Mouse (Mus musculus): ENCODE results near the gene Gm20388.

Gene Gm20388

DNA sequence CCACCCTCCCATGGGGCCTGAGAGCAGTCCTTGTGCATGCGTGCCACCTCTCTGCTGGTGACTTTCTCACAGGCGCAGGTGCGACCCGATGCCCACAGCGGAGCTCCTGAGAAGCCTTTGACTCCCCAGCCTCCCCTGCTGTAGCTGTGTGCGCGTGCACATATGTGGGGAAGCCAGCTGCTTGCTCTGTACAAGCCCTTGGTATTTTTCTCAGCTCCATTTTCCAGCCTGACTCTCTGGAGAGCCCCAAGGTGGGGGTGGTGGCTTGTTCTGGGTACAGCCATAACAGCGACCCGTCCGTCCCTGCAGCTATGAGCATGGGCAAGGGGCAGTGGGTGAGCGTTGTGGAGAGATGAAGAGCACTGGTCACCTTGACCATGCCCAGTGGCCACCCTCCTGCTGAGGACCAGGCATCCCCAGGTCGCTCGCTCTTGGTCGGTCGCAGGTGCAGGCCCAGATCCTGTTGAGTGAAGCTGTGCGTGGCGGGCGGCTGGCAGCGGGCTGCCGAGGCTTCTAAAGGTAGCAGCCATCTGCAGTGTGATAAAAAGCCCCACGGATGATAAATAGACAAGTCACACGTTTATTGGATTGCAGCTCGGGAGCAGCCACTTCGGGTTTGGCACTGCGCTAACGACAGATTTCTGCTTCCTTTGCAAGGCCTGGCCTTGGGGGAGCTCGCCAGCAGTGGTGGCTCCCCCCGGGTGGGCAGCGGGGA lies 502.4 kb downstream of the Gm20388 start:
- peak in 1 of 2 experiments; percentile 43 for DNase-seq (ENCODE audit: low spot score in 2 of 2)

GRCm38 (mm10) chr8:120413626-120413988 lies 503.0 kb downstream of the Gm20388 start:
- no peak for DNase-seq (ENCODE audit: low spot score in 2 of 2)

GRCm38 (mm10) chr8:120414216-120414615 lies 503.6 kb downstream of the Gm20388 start:
- no peak for DNase-seq (ENCODE audit: low spot score in 2 of 2)

- no peak for DNase-seq (ENCODE audit: low spot score in 2 of 2)
Observed at GRCm38 (mm10) chr8:120415474-120415873, 504.8 kb downstream of the Gm20388 start.

DNA sequence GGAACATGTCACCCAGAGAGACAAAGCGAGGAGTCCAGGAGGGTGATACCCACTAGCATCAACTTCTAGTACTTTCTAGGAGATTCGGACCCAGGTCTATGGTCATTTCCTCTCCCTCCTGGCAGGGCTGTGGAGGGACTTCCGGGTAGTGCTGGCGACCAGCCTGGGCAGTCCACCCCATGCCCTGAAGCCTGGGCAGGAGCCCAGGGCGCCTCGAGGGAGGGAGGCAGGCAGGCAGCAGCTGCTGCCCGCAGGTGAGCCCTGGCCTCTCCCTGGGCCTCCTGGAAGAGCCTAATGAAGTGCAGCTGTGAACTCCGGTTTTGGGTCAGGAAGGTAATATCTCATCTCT lies 505.5 kb downstream of the Gm20388 start:
- no peak for DNase-seq (ENCODE audit: low spot score in 2 of 2)

GRCm38 (mm10) chr8:120416522-120417394 lies 506.1 kb downstream of the Gm20388 start:
- DNase-seq (ENCODE audit: low spot score in 2 of 2): peak in 1 of 2 experiments; percentile 47

GRCm38 (mm10) chr8:120418188-120418587 lies 507.5 kb downstream of the Gm20388 start:
- DNase-seq (ENCODE audit: low spot score in 2 of 2): no peak

DNA sequence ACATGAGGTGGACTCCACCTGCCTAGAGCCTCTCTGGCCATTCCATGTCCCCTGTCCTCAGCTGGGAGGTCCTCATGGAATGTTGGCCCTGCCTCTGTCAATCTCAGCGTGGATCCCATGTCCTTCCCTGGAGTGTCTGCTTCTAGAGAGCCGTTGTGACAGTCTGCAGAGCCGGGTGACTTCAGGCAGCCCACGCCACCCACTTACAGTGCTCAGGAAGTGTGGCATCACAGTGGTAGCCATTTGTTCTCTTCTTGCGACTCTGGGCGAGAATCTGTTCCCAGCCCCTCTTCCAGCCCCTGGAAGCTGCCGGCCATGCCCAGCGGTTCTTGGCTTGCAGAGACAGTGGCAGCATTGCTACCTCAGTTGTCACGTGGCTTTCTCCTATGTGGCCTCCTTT lies 509.0 kb downstream of the Gm20388 start:
- no peak for DNase-seq (ENCODE audit: low spot score in 2 of 2)

GRCm38 (mm10) chr8:120420226-120420625 lies 509.6 kb downstream of the Gm20388 start:
- no peak for DNase-seq (ENCODE audit: low spot score in 2 of 2)

- DNase-seq (ENCODE audit: low spot score in 2 of 2): no peak
Observed at GRCm38 (mm10) chr8:120421638-120422037, 511.0 kb downstream of the Gm20388 start.

GRCm38 (mm10) chr8:120422236-120422635 lies 511.6 kb downstream of the Gm20388 start:
- no peak for DNase-seq (ENCODE audit: low spot score in 2 of 2)

GRCm38 (mm10) chr8:120423576-120423975 lies 512.9 kb downstream of the Gm20388 start:
- no peak for DNase-seq (ENCODE audit: low spot score in 2 of 2)

DNA sequence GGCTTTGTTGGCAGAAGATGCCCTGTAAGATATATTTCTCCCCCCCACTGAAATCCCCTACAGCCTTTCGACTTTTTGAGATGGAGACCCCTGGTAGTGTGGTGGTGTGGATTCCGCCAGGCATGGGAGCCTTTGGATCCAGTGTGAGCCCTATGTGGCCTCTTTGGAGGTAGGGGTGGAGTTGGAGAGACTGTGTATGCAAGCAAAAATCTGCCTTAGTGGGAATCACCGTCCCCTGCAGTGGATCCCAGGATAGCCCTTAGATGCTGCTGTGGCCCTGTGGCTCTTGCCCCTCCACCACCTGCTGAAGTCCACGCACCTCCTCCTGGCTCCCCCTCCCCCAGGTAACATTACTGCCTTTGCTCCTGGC lies 514.2 kb downstream of the Gm20388 start:
- DNase-seq (ENCODE audit: low spot score in 2 of 2): no peak

GRCm38 (mm10) chr8:120425199-120425941 lies 514.7 kb downstream of the Gm20388 start:
- no peak for DNase-seq (ENCODE audit: low spot score in 2 of 2)

- DNase-seq (ENCODE audit: low spot score in 2 of 2): no peak
Observed at GRCm38 (mm10) chr8:120426105-120426504, 515.5 kb downstream of the Gm20388 start.

GRCm38 (mm10) chr8:120426622-120427385 lies 516.2 kb downstream of the Gm20388 start:
- peak in 1 of 2 experiments; percentile 61 for DNase-seq (ENCODE audit: low spot score in 2 of 2)

DNA sequence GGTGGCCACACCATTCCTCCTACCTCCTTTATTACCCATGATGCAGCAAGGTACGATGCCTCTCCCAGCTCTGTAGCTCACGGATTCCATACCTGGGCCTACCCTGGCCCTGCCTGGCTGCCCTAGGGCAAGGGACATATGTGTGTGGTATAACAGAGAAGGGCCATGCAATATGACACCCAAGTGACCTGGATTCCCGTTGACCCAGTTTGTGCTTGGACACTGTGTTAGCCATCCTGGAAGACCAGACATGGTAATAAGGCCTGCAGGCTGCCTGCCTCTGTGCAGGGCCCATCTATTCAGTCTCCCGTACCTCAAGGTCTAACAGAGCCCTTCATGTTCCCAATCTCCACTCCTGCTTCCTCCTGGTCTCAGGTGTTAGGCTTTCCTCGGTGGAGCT lies 517.9 kb downstream of the Gm20388 start:
- DNase-seq (ENCODE audit: low spot score in 2 of 2): no peak

GRCm38 (mm10) chr8:120429116-120429515 lies 518.5 kb downstream of the Gm20388 start:
- DNase-seq (ENCODE audit: low spot score in 2 of 2): no peak

DNA sequence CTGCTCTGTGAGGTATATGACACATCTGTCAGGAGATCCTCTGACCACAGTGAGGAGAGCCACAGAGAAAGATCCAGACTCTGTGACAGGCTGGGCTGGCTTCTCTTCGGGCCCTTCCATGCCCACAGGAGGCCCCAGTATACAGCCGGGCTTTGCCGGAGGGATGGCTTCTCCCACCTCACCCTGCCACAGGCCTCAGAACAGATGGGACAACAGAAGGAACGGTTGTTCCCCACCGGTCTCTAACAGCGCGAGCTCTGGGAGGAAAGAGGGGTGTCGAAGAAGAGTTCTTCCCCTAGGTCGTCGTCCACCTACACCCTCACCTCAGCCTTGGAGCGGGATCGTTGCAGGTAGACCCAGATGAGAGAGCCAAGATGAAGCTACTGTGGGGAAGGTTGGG lies 520.4 kb downstream of the Gm20388 start:
- no peak for DNase-seq (ENCODE audit: low spot score in 2 of 2)

- no peak for DNase-seq (ENCODE audit: low spot score in 2 of 2)
Observed at GRCm38 (mm10) chr8:120432438-120432837, 521.8 kb downstream of the Gm20388 start.

GRCm38 (mm10) chr8:120433143-120433542 lies 522.5 kb downstream of the Gm20388 start:
- DNase-seq (ENCODE audit: low spot score in 2 of 2): no peak

GRCm38 (mm10) chr8:120433734-120434133 lies 523.1 kb downstream of the Gm20388 start:
- no peak for DNase-seq (ENCODE audit: low spot score in 2 of 2)

Measured in frontal cortex, postnatal 25 days (tissue).